Mouse (Mus musculus) hindbrain, embryonic 16.5 days (tissue): Measurements from ENCODE around the gene Cinp. TPM values are rescaled to one million over a fixed set of nuclear protein-coding genes. Genes with fewer than 3 reads are reported as not detected.
"Not testable (repeated sequence)": the region's sequence is repeated elsewhere in the genome, so short reads cannot be mapped to it uniquely, and the experiment has no call there.

Experiments used
- ATAC-seq: fragments of 200-750 bp; cut with Nextera tagmentation; 2 replicates; pipeline ENCODE4 v1.8.0; 2017; ENCODE audit warnings: moderate TSS enrichment, moderate library complexity
- H3K27ac ChIP-seq: fragments of 300-500 bp; sonication (generic); 2 replicates; pipeline ENCODE4 v1.5.1; 2014; ENCODE audit warnings: low read depth, mild to moderate bottlenecking, control low read depth, low read length, moderate library complexity
- H3K27me3 ChIP-seq: fragments of 300-500 bp; sonication (generic); replicated peaks from 2 replicates; pipeline ENCODE4 v1.6.1; 2014; ENCODE audit warnings: low read length; ENCODE audit not compliant: control insufficient read depth, insufficient read depth
- H3K36me3 ChIP-seq: fragments of 300-500 bp; sonication (generic); 2 replicates; pipeline ENCODE4 v1.6.1; 2014; ENCODE audit warnings: mild to moderate bottlenecking, low read length, moderate library complexity, mixed read lengths; ENCODE audit not compliant: control insufficient read depth, insufficient read depth
- H3K4me1 ChIP-seq: fragments of 300-500 bp; sonication (generic); 2 replicates; pipeline ENCODE4 v1.6.1; 2014; ENCODE audit warnings: low read depth, low read length; ENCODE audit not compliant: control insufficient read depth, insufficient read depth
- H3K4me2 ChIP-seq: fragments of 300-500 bp; sonication (generic); 2 replicates; pipeline ENCODE4 v1.6.1; 2014; ENCODE audit warnings: mild to moderate bottlenecking, low read length, control low read depth, moderate library complexity
- H3K4me3 ChIP-seq: fragments of 300-500 bp; sonication (generic); 2 replicates; pipeline ENCODE4 v1.5.1; 2014; ENCODE audit warnings: mild to moderate bottlenecking, low read length, control low read depth, moderate library complexity
- H3K9ac ChIP-seq: fragments of 300-500 bp; sonication (generic); 2 replicates; pipeline ENCODE4 v1.6.1; 2014; ENCODE audit warnings: low read depth, mild to moderate bottlenecking, control low read depth, low read length, moderate library complexity
- H3K9me3 ChIP-seq: fragments of 300-500 bp; sonication (generic); 2 replicates; pipeline ENCODE4 v1.6.1; 2014; ENCODE audit warnings: mild to moderate bottlenecking, low read length, moderate library complexity; ENCODE audit not compliant: control insufficient read depth
- WGBS: fragments of 180-500 bp; shearing (Covaris S2); extraction: QIAGEN DNeasy Blood & Tissue Kit; methylation state at CpG from one replicate; pipeline ENCODE4 v1.1.7; 2014; 5-methylcytosine and 5-hydroxymethylcytosine counted together
- polyA plus RNA-seq: library from polyadenylated mRNA; unstranded; fragments of >200 nt; fragmentation: Nextera tagmentation; extraction: Ambion mirVana; gene quantifications from 2 replicates; pipeline ENCODE4 v1.2.1, GENCODE M21; 2015

The Cinp gene
- polyA plus RNA-seq, 1 experiment from 2014 or later: 98.1 TPM

GRCm38 (mm10) chr12:110865989-110866388, 23.0 kb downstream of the Cinp start:
- Histone ChIP-seq H3K4me2 (no peak overlapping the region), H3K9ac (no peak overlapping the region), H3K4me3 (no peak overlapping the region), H3K27ac (no peak overlapping the region), H3K27me3 (no peaks in the 10 kb centered on the region), H3K9me3 (no peaks in the 10 kb centered on the region), H3K4me1 (no peaks in the 10 kb centered on the region), H3K36me3 (peaks cover 29% of the 10 kb centered on the region)
- no peak for ATAC-seq
- WGBS: 77% methylated on average over 10 of the region's 10 CpGs

DNA sequence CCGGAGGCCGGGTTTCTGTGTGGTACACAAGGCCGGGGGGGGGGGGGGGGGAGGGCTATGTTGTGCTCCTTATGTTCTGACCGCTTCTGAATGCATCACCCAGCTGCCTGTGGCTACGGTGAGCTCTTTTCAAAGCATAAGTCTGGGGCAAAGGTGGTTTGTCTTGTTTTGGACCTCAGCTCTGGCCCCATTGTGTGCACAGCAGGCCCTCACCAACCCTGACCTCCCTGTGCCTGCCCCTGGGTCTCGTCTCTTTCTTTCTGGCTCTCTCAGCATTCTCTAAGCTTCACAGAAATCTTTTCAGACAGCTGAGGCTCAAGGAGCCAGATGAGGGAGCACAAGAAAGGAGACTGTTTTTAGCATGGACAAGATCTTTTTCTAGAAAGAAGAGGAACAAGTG, 23.4 kb downstream of the Cinp start:
- no peak overlapping the region for H3K4me3 ChIP-seq
- no peaks in the 10 kb centered on the region for H3K4me1 ChIP-seq
- no peak overlapping the region for H3K27ac ChIP-seq
- H3K9ac ChIP-seq: no peak overlapping the region
- H3K36me3 ChIP-seq: peaks cover 29% of the 10 kb centered on the region
- H3K27me3 ChIP-seq: no peaks in the 10 kb centered on the region
- WGBS: 25% methylated on average over 5 of the region's 6 CpGs
- no peaks in the 10 kb centered on the region for H3K9me3 ChIP-seq
- H3K4me2 ChIP-seq: no peak overlapping the region
- no peak for ATAC-seq

GRCm38 (mm10) chr12:110864008-110864407, 24.9 kb downstream of the Cinp start:
- no peak overlapping the region for H3K9ac ChIP-seq
- H3K27ac ChIP-seq: no peak overlapping the region
- H3K4me1 ChIP-seq: no peaks in the 10 kb centered on the region
- H3K27me3 ChIP-seq: no peaks in the 10 kb centered on the region
- no peaks in the 10 kb centered on the region for H3K9me3 ChIP-seq
- H3K36me3 ChIP-seq: peaks cover 25% of the 10 kb centered on the region
- H3K4me3 ChIP-seq: no peak overlapping the region
- WGBS: 94% methylated on average over 6 of the region's 6 CpGs
- no peak overlapping the region for H3K4me2 ChIP-seq
- ATAC-seq: no peak

DNA sequence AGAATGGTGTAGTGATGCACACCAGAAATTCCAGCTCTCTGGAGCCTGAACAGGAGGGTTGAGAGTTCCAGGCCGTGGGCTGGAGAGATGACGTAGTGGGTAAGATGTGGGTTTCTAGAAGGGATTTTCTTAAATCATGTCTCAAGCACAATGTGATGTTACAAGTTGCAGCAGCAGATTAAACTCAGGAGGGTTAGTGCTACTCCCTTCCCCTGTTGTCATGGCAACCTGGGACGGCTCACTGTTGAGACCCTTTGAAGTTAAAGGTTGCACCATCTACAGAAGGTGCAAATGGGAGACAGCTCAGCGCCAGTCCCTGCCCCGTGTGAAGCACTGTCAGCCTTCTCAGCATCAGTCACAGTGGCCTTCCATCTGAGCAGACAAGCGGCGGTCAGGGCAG, 27.7 kb downstream of the Cinp start:
- H3K27ac ChIP-seq: no peak overlapping the region
- no peak overlapping the region for H3K4me3 ChIP-seq

DNA sequence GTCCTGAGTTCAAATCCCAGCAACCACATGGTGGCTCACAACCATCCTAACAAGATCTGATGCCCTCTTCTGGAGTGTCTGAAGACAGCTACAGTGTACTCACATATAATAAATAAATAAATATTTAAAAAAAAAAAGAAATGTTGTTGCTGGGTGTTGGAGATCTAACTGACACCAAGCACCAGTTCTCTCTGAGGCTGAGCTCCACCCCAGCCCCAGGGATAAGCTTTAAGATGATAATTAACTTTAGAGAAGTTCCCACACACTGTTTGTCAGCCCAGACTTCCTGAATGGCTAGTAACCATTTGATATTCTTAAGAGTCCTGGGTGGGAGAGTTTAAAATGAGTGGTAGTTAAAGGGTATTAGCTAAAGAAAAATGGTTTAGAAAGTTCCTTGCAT, 28.7 kb downstream of the Cinp start:
- Histone ChIP-seq H3K27me3 (no peaks in the 10 kb centered on the region), H3K4me1 (no peaks in the 10 kb centered on the region), H3K9me3 (no peaks in the 10 kb centered on the region), H3K4me2 (no peak overlapping the region), H3K36me3 (peaks cover 16% of the 10 kb centered on the region), H3K9ac (no peak overlapping the region), H3K4me3 (no peak overlapping the region), H3K27ac (no peak overlapping the region)
- no peak for ATAC-seq

More for the DNA sequence above, 27.7 kb downstream of the Cinp start:
- WGBS: 59% methylated on average over 7 of the region's 7 CpGs
- Histone ChIP-seq H3K36me3 (peaks cover 11% of the 10 kb centered on the region), H3K4me1 (no peaks in the 10 kb centered on the region), H3K4me2 (no peak overlapping the region), H3K9me3 (no peaks in the 10 kb centered on the region), H3K9ac (no peak overlapping the region), H3K27me3 (no peaks in the 10 kb centered on the region)
- no peak for ATAC-seq

GRCm38 (mm10) chr12:110858681-110859080, 30.3 kb downstream of the Cinp start:
- H3K27me3 ChIP-seq, H3K4me1 ChIP-seq, H3K27ac ChIP-seq, H3K9ac ChIP-seq, H3K4me3 ChIP-seq, H3K4me2 ChIP-seq, ATAC-seq, H3K9me3 ChIP-seq: not testable (repeated sequence)
- 95% methylated on average over 15 of the region's 15 CpGs for WGBS
- H3K36me3 ChIP-seq: peaks cover 14% of the 10 kb centered on the region

- peaks cover 13% of the 10 kb centered on the region for H3K36me3 ChIP-seq
- 90% methylated on average over 7 of the region's 7 CpGs for WGBS
- H3K4me3 ChIP-seq: no peak overlapping the region
- no peaks in the 10 kb centered on the region for H3K4me1 ChIP-seq
- H3K27me3 ChIP-seq: no peaks in the 10 kb centered on the region
- H3K27ac ChIP-seq: no peak overlapping the region
- no peaks in the 10 kb centered on the region for H3K9me3 ChIP-seq
- ATAC-seq: no peak
- no peak overlapping the region for H3K4me2 ChIP-seq
- no peak overlapping the region for H3K9ac ChIP-seq
These were observed 31.7 kb downstream of the Cinp start for GRCm38 (mm10) chr12:110857196-110857595.

GRCm38 (mm10) chr12:110854786-110855737, 33.9 kb downstream of the Cinp start:
- H3K9me3 ChIP-seq: no peaks in the 10 kb centered on the region
- 86% methylated on average over 32 of the region's 32 CpGs for WGBS
- ATAC-seq: no peak
- H3K4me3 ChIP-seq: no peak overlapping the region
- H3K36me3 ChIP-seq: peaks cover 10% of the 10 kb centered on the region
- no peak overlapping the region for H3K4me2 ChIP-seq
- peaks cover 9% of the 10 kb centered on the region for H3K4me1 ChIP-seq
- no peak overlapping the region for H3K27ac ChIP-seq
- H3K9ac ChIP-seq: no peak overlapping the region
- H3K27me3 ChIP-seq: no peaks in the 10 kb centered on the region

GRCm38 (mm10) chr12:110851923-110852322, 37.0 kb downstream of the Cinp start:
- H3K9me3 ChIP-seq: no peaks in the 10 kb centered on the region
- H3K36me3 ChIP-seq: peaks cover 10% of the 10 kb centered on the region
- H3K27me3 ChIP-seq: peaks cover 2% of the 10 kb centered on the region; the same call in 1 of the 2 replicates
- peaks cover 12% of the 10 kb centered on the region for H3K4me1 ChIP-seq
- H3K4me3 ChIP-seq: no peak overlapping the region
- no peak overlapping the region for H3K4me2 ChIP-seq
- WGBS: 88% methylated on average over 1 of the region's 1 CpGs
- no peak overlapping the region for H3K27ac ChIP-seq
- ATAC-seq: no peak
- no peak overlapping the region for H3K9ac ChIP-seq
